11 mouse cellular contexts compared by ENCODE assay signal in genomic region chr11:60787595-60787994, GRCm38 (mm10). TPM values are rescaled to one million over a fixed set of nuclear protein-coding genes. Genes with fewer than 3 reads are reported as not detected.
DNase-seq lines count a peak whose midpoint lies in the region; ATAC-seq and TF ChIP-seq lines count a peak whose summit lies in the region.
"Had no signal": no experiment of that assay in that cellular context is flagged by ENCODE, and none has a peak within 500 bp of the region (broad histone marks: within the 10 kb centered on the region; RNA-seq: fewer than 3 reads in every experiment).

No protein-coding gene starts in this region.

- H3K27ac ChIP-seq in hindbrain, embryonic 10.5 days = no peak overlapping the region
- no peak overlapping the region for H3K27ac ChIP-seq in hindbrain, embryonic 14.5 days
- H3K27ac ChIP-seq in gastrocnemius, adult 2 months = peak overlapping the region; percentile 64
- no peak overlapping the region for H3K27ac ChIP-seq in cerebellum, adult 2 months (ENCODE audit: insufficient read depth, low read length)
- H3K27ac ChIP-seq in neural tube, embryonic 15.5 days (replicated peaks) = no peak overlapping the region
- H3K27ac ChIP-seq: liver, embryonic 12.5 days had no signal

- H3K4me2 ChIP-seq in hindbrain, embryonic 14.5 days (replicated peaks) = no peak overlapping the region
- H3K4me2 ChIP-seq in neural tube, embryonic 15.5 days = no peak overlapping the region
- H3K4me2 ChIP-seq: liver, embryonic 12.5 days had no signal

- H3K36me3 ChIP-seq in hindbrain, embryonic 10.5 days = peaks cover 96% of the 10 kb centered on the region
- peaks cover 64% of the 10 kb centered on the region for H3K36me3 ChIP-seq in hindbrain, embryonic 14.5 days (replicated peaks; ENCODE audit: control insufficient read depth, insufficient read depth)
- peaks cover 71% of the 10 kb centered on the region for H3K36me3 ChIP-seq in neural tube, embryonic 15.5 days

- no peaks in the 10 kb centered on the region for H3K9me3 ChIP-seq in hindbrain, embryonic 10.5 days
- no peaks in the 10 kb centered on the region for H3K9me3 ChIP-seq in hindbrain, embryonic 14.5 days (ENCODE audit: control insufficient read depth, low read length)
- H3K9me3 ChIP-seq in neural tube, embryonic 15.5 days (replicated peaks) = no peaks in the 10 kb centered on the region
- H3K9me3 ChIP-seq: liver, embryonic 12.5 days had no signal

- H3K9ac ChIP-seq in hindbrain, embryonic 14.5 days = no peak overlapping the region
- H3K9ac ChIP-seq in neural tube, embryonic 15.5 days (replicated peaks) = no peak overlapping the region; the same call in 1 of the 2 replicates
- H3K9ac ChIP-seq: liver, embryonic 12.5 days had no signal

- no peaks in the 10 kb centered on the region for H3K27me3 ChIP-seq in hindbrain, embryonic 10.5 days (ENCODE audit: insufficient read depth, poor library complexity, severe bottlenecking)
- no peaks in the 10 kb centered on the region for H3K27me3 ChIP-seq in hindbrain, embryonic 14.5 days (ENCODE audit: control insufficient read depth, insufficient read depth, low read length)
- H3K27me3 ChIP-seq in cerebellum, adult 2 months (ENCODE audit: control insufficient read depth, insufficient read depth, low read length) = no peaks in the 10 kb centered on the region
- H3K27me3 ChIP-seq in neural tube, embryonic 15.5 days (replicated peaks) = no peaks in the 10 kb centered on the region
- H3K27me3 ChIP-seq: liver, embryonic 12.5 days had no signal

- intact Hi-C loops in gastrocnemius, adult 2 months (cut with DNase I) = loop anchor here (5.0 kb wide), 1 partner anchor 90 kb away; the partner anchor contains the start of gene Tmem11

- H3K4me1 ChIP-seq in hindbrain, embryonic 10.5 days (replicated peaks) = peaks cover 11% of the 10 kb centered on the region
- H3K4me1 ChIP-seq in hindbrain, embryonic 14.5 days (replicated peaks; ENCODE audit: control insufficient read depth, insufficient read depth, low read length) = peaks cover 3% of the 10 kb centered on the region; the same call in 1 of the 2 replicates
- peaks cover 6% of the 10 kb centered on the region; the same call in 1 of the 2 replicates for H3K4me1 ChIP-seq in cerebellum, adult 2 months (ENCODE audit: control insufficient read depth, insufficient read depth, low read length)
- peaks cover 23% of the 10 kb centered on the region for H3K4me1 ChIP-seq in neural tube, embryonic 15.5 days

- no peak for TF ChIP-seq POLR2A in cerebellum, adult 2 months (IDR thresholded peaks at IDR 0.05; ENCODE audit: borderline replicate concordance, insufficient read depth, low read length)

- no peak for ATAC-seq in hindbrain, embryonic 14.5 days (ENCODE audit: low FRiP score)
- ATAC-seq in megakaryocyte, adult 5-6 weeks (ENCODE audit: poor library complexity, severe bottlenecking) = no peak
- ATAC-seq in neural tube, embryonic 15.5 days (ENCODE audit: low FRiP score) = no peak
- ATAC-seq: forebrain, embryonic 14.5 days; intestine, postnatal 0 days; liver, embryonic 12.5 days had no signal

- DNase-seq in hindbrain, embryonic 10.5 days (ENCODE audit: low spot score) = peak; percentile 24
- no peak for DNase-seq in hindbrain, embryonic 14.5 days (ENCODE audit: low spot score)
- DNase-seq in MN1 (ENCODE audit: low spot score) = peak; percentile 61
- DNase-seq in gastrocnemius, adult 2 months = peak; percentile 60
- DNase-seq in heart, postnatal 4 days = peak; percentile 32
- no peak for DNase-seq in cerebellum, adult 2 months

- 75% methylated on average over 1 of the region's 1 CpGs for WGBS in hindbrain, embryonic 10.5 days
- WGBS in hindbrain, embryonic 14.5 days = 41% methylated on average over 1 of the region's 1 CpGs
- 4% methylated on average over 1 of the region's 1 CpGs for WGBS in cerebellum, adult 2 months
- WGBS in neural tube, embryonic 15.5 days = 32% methylated on average over 1 of the region's 1 CpGs

- no peak for TF ChIP-seq CTCF in gastrocnemius, adult 2 months (IDR thresholded peaks at IDR 0.05)
- no peak for TF ChIP-seq CTCF in cerebellum, adult 2 months (IDR thresholded peaks at IDR 0.05; ENCODE audit: borderline replicate concordance, insufficient read depth, low read depth, low read length)

- no peak overlapping the region for H3K4me3 ChIP-seq in hindbrain, embryonic 10.5 days
- no peak overlapping the region for H3K4me3 ChIP-seq in hindbrain, embryonic 14.5 days (replicated peaks; ENCODE audit: low read length)
- H3K4me3 ChIP-seq in gastrocnemius, adult 2 months = no peak overlapping the region
- H3K4me3 ChIP-seq in cerebellum, adult 2 months (replicated peaks; ENCODE audit: insufficient read depth, low read depth, low read length) = no peak overlapping the region
- no peak overlapping the region for H3K4me3 ChIP-seq in neural tube, embryonic 15.5 days (replicated peaks)
- H3K4me3 ChIP-seq: liver, embryonic 12.5 days had no signal

RNA-seq across cellular contexts. Expression of gene Smcr8, which starts 10.3 kb away (rescaled TPM):
- polyA plus RNA-seq in hindbrain, embryonic 10.5 days (2016; fragmentation: Nextera tagmentation; extraction: Ambion mirVana) = 6.9 and 8.4 TPM in 2 replicates
- polyA plus RNA-seq in hindbrain, embryonic 14.5 days (2014; fragmentation: Nextera tagmentation; extraction: Ambion mirVana) = 8.3 and 8.9 TPM in 2 replicates
- 10 to 100 TPM; 19.8 to 20.1 TPM for total RNA-seq in gastrocnemius, adult 2 months (2021)
- total RNA-seq in heart, postnatal 4 days (2021) = 10 to 100 TPM; 15.8 to 16.2 TPM
- 27.4 and 32.1 TPM in 2 replicates for total RNA-seq in megakaryocyte, adult 5-6 weeks (2015)
- total RNA-seq in megakaryocyte, adult 5-6 weeks (2017) = 16.8 and 18.7 TPM in 2 replicates
- 16.4 and 17.5 TPM in 2 replicates for polyA plus RNA-seq in cerebellum, adult 2 months (2012; rRNA removed)
- polyA plus RNA-seq in neural tube, embryonic 15.5 days (2015; fragmentation: Nextera tagmentation; extraction: Ambion mirVana) = 4.8 and 5.2 TPM in 2 replicates

RNA-seq across cellular contexts. Expression of gene Top3a, which starts 10.4 kb away (rescaled TPM):
- 17.8 and 24.3 TPM in 2 replicates for polyA plus RNA-seq in hindbrain, embryonic 10.5 days (2016; fragmentation: Nextera tagmentation; extraction: Ambion mirVana)
- polyA plus RNA-seq in hindbrain, embryonic 14.5 days (2014; fragmentation: Nextera tagmentation; extraction: Ambion mirVana) = 7.2 and 8.0 TPM in 2 replicates
- 1 to 10 TPM; 4.5 to 4.7 TPM for total RNA-seq in gastrocnemius, adult 2 months (2021)
- 1 to 10 TPM; 7.7 to 8.0 TPM for total RNA-seq in heart, postnatal 4 days (2021)
- 6.0 and 10.5 TPM in 2 replicates for total RNA-seq in megakaryocyte, adult 5-6 weeks (2015)
- total RNA-seq in megakaryocyte, adult 5-6 weeks (2017) = 12.6 and 14.8 TPM in 2 replicates
- 6.8 and 7.2 TPM in 2 replicates for polyA plus RNA-seq in cerebellum, adult 2 months (2012; rRNA removed)
- 6.7 and 8.6 TPM in 2 replicates for polyA plus RNA-seq in neural tube, embryonic 15.5 days (2015; fragmentation: Nextera tagmentation; extraction: Ambion mirVana)

RNA-seq across cellular contexts. Expression of gene Shmt1, which starts 23.9 kb away (rescaled TPM):
- 60.0 and 78.6 TPM in 2 replicates for polyA plus RNA-seq in hindbrain, embryonic 10.5 days (2016; fragmentation: Nextera tagmentation; extraction: Ambion mirVana)
- polyA plus RNA-seq in hindbrain, embryonic 14.5 days (2014; fragmentation: Nextera tagmentation; extraction: Ambion mirVana) = 6.4 and 8.7 TPM in 2 replicates
- total RNA-seq in gastrocnemius, adult 2 months (2021) = 10 to 100 TPM in 1 of 2 experiments, 1 to 10 TPM in 1; 8.3 to 10.0 TPM
- 10 to 100 TPM; 24.7 to 26.8 TPM for total RNA-seq in heart, postnatal 4 days (2021)
- total RNA-seq in megakaryocyte, adult 5-6 weeks (2015) = 4.1 and 6.2 TPM in 2 replicates
- 13.7 and 15.6 TPM in 2 replicates for total RNA-seq in megakaryocyte, adult 5-6 weeks (2017)
- 3.3 and 4.5 TPM in 2 replicates for polyA plus RNA-seq in cerebellum, adult 2 months (2012; rRNA removed)
- polyA plus RNA-seq in neural tube, embryonic 15.5 days (2015; fragmentation: Nextera tagmentation; extraction: Ambion mirVana) = 5.5 and 25.9 TPM in 2 replicates

RNA-seq across cellular contexts. Expression of gene Dhrs7b, which starts 42.8 kb away (rescaled TPM):
- polyA plus RNA-seq in hindbrain, embryonic 10.5 days (2016; fragmentation: Nextera tagmentation; extraction: Ambion mirVana) = 31.4 and 33.0 TPM in 2 replicates
- 34.3 and 34.6 TPM in 2 replicates for polyA plus RNA-seq in hindbrain, embryonic 14.5 days (2014; fragmentation: Nextera tagmentation; extraction: Ambion mirVana)
- total RNA-seq in gastrocnemius, adult 2 months (2021) = 10 to 100 TPM; 20.8 to 23.0 TPM
- total RNA-seq in heart, postnatal 4 days (2021) = 10 to 100 TPM; 17.1 to 19.7 TPM
- 11.1 and 16.8 TPM in 2 replicates for total RNA-seq in megakaryocyte, adult 5-6 weeks (2015)
- total RNA-seq in megakaryocyte, adult 5-6 weeks (2017) = 12.9 and 15.6 TPM in 2 replicates
- 21.5 and 21.9 TPM in 2 replicates for polyA plus RNA-seq in cerebellum, adult 2 months (2012; rRNA removed)
- polyA plus RNA-seq in neural tube, embryonic 15.5 days (2015; fragmentation: Nextera tagmentation; extraction: Ambion mirVana) = 37.8 and 38.4 TPM in 2 replicates

RNA-seq across cellular contexts. Expression of gene Mief2, which starts 59.4 kb away (rescaled TPM):
- 14.8 and 16.9 TPM in 2 replicates for polyA plus RNA-seq in hindbrain, embryonic 10.5 days (2016; fragmentation: Nextera tagmentation; extraction: Ambion mirVana)
- polyA plus RNA-seq in hindbrain, embryonic 14.5 days (2014; fragmentation: Nextera tagmentation; extraction: Ambion mirVana) = 25.6 and 28.0 TPM in 2 replicates
- 10 to 100 TPM; 61.9 to 91.0 TPM for total RNA-seq in gastrocnemius, adult 2 months (2021)
- total RNA-seq in heart, postnatal 4 days (2021) = 10 to 100 TPM; 20.7 to 24.8 TPM
- total RNA-seq in megakaryocyte, adult 5-6 weeks (2015) = 3.3 and 3.7 TPM in 2 replicates
- 4.7 and 7.4 TPM in 2 replicates for total RNA-seq in megakaryocyte, adult 5-6 weeks (2017)
- polyA plus RNA-seq in cerebellum, adult 2 months (2012; rRNA removed) = 27.4 and 28.4 TPM in 2 replicates
- polyA plus RNA-seq in neural tube, embryonic 15.5 days (2015; fragmentation: Nextera tagmentation; extraction: Ambion mirVana) = 23.1 and 25.3 TPM in 2 replicates

Comparison
In these comparisons a context has a peak if more than half of its experiments do, and no peak if none do; other contexts are left out.
1. DNase-seq: peak in hindbrain, embryonic 10.5 days (single experiment), MN1 (single experiment), gastrocnemius, adult 2 months (single experiment) and heart, postnatal 4 days (single experiment); none in hindbrain, embryonic 14.5 days (single experiment) and cerebellum, adult 2 months (0 of 2).